10 mouse cellular contexts compared by ENCODE assay signal in the genomic region with DNA sequence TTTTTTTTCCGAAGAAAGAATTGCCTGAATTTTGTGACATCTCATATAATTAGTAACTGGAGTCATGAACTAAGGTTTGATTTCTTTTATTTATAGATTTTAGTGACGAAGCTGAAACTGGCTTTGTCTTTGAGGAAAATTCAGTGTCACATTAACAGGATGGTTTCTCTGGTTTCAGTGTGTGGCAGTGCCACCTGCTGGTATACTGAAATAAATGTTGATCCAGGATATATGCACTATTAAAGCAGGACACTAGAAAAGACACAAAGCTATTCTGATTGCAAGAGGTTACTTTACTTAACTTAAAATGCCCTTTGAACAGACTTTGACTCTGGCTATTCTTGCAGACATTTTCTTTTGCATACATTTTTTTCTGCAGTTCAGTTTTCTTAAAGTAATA. TPM values are rescaled to one million over a fixed set of nuclear protein-coding genes. Genes with fewer than 3 reads are reported as not detected.
DNase-seq lines count a peak whose midpoint lies in the region; ATAC-seq lines count a peak whose summit lies in the region.
"Had no signal": no experiment of that assay in that cellular context is flagged by ENCODE, and none has a peak within 500 bp of the region (broad histone marks: within the 10 kb centered on the region; RNA-seq: fewer than 3 reads in every experiment).

No protein-coding gene starts in this region.

- peak; percentile 4 to 14 for DNase-seq in kidney, adult 8-10 months
- no peak for DNase-seq in kidney, adult 11 months
- peak; percentile 11 for DNase-seq in CD4-positive helper T cell, adult 2 months (ENCODE audit: low read depth, low spot score)
- DNase-seq in MN1 (ENCODE audit: low spot score), result peak; percentile 18
- DNase-seq in embryonic facial prominence, embryonic 11.5 days (ENCODE audit: low spot score), result peak; percentile 63
- DNase-seq in layer of hippocampus, postnatal 14 days (ENCODE audit: low spot score in 2 of 2), result peak; percentile 8 to 66
- DNase-seq in retina, postnatal 1 day, result peak; percentile 66
- DNase-seq in ovary, adult 18-20 months (ENCODE audit: low spot score), result no peak

- no peak overlapping the region for H3K27ac ChIP-seq in embryonic facial prominence, embryonic 11.5 days (replicated peaks; ENCODE audit: low read depth, low read length)
- H3K27ac ChIP-seq: embryonic facial prominence, embryonic 15.5 days; limb, embryonic 12.5 days had no signal

- no peak overlapping the region for H3K4me2 ChIP-seq in embryonic facial prominence, embryonic 11.5 days (ENCODE audit: low read depth, low read length)
- H3K4me2 ChIP-seq: embryonic facial prominence, embryonic 15.5 days; limb, embryonic 12.5 days had no signal

- no peak overlapping the region for H3K4me3 ChIP-seq in embryonic facial prominence, embryonic 11.5 days (ENCODE audit: low read depth, low read length)
- H3K4me3 ChIP-seq: embryonic facial prominence, embryonic 15.5 days; limb, embryonic 12.5 days had no signal

- no peaks in the 10 kb centered on the region for H3K9me3 ChIP-seq in embryonic facial prominence, embryonic 11.5 days (replicated peaks; ENCODE audit: control insufficient read depth, low read length)
- H3K9me3 ChIP-seq: embryonic facial prominence, embryonic 15.5 days; limb, embryonic 12.5 days had no signal

- no peaks in the 10 kb centered on the region for H3K27me3 ChIP-seq in embryonic facial prominence, embryonic 11.5 days (ENCODE audit: control insufficient read depth, insufficient read depth, low read length)
- H3K27me3 ChIP-seq: embryonic facial prominence, embryonic 15.5 days; limb, embryonic 12.5 days had no signal

- H3K36me3 ChIP-seq in embryonic facial prominence, embryonic 11.5 days (replicated peaks; ENCODE audit: control insufficient read depth, insufficient read depth, low read depth, low read length), result no peaks in the 10 kb centered on the region
- H3K36me3 ChIP-seq: embryonic facial prominence, embryonic 15.5 days; limb, embryonic 12.5 days had no signal

- WGBS in embryonic facial prominence, embryonic 11.5 days, result 48% methylated on average over 2 of the region's 2 CpGs

- no peak overlapping the region for H3K9ac ChIP-seq in embryonic facial prominence, embryonic 11.5 days (replicated peaks; ENCODE audit: low read length)
- H3K9ac ChIP-seq: embryonic facial prominence, embryonic 15.5 days; limb, embryonic 12.5 days had no signal

- H3K4me1 ChIP-seq in embryonic facial prominence, embryonic 11.5 days (ENCODE audit: control insufficient read depth, insufficient read depth, low read length), result no peaks in the 10 kb centered on the region
- H3K4me1 ChIP-seq: embryonic facial prominence, embryonic 15.5 days; limb, embryonic 12.5 days had no signal

- no peak for ATAC-seq in embryonic facial prominence, embryonic 11.5 days (replicated peaks; ENCODE audit: insufficient number of reproducible peaks, low FRiP score, low TSS enrichment, low read depth)

RNA-seq across cellular contexts. Expression of a gene that starts 23.3 kb away (rescaled TPM):
- polyA plus RNA-seq in embryonic facial prominence, embryonic 11.5 days (2014; fragmentation: Nextera tagmentation; extraction: Ambion mirVana), result not detected in 2 replicates
- total RNA-seq in layer of hippocampus, postnatal 14 days (2021), result not detected
- polyA plus RNA-seq: embryonic facial prominence, embryonic 15.5 days; limb, embryonic 12.5 days had no signal

Comparison
In these comparisons a context has a peak if more than half of its experiments do, and no peak if none do; other contexts are left out.
1. DNase-seq: peak in kidney, adult 8-10 months (2 of 2), CD4-positive helper T cell, adult 2 months (single experiment), MN1 (single experiment), embryonic facial prominence, embryonic 11.5 days (single experiment), layer of hippocampus, postnatal 14 days (2 of 2) and retina, postnatal 1 day (single experiment); none in kidney, adult 11 months (single experiment) and ovary, adult 18-20 months (single experiment).